Mouse (Mus musculus) T-helper 1 cell (primary cell): ENCODE measurements around the gene Ssr4.
"Not testable (repeated sequence)": the region's sequence is repeated elsewhere in the genome, so short reads cannot be mapped to it uniquely, and the experiment has no call there.

Experiments used
- in situ Hi-C: fragments of 300-600 bp; cut with MboI, MseI; formaldehyde crosslinking; loops from one replicate; pipeline ENCODE4 v1.15.1; 2025; ENCODE audit warnings: high pct_unique_total_duplicates

Ssr4 gene

GRCm38 (mm10) chrX:73786364-73787224 lies at the start of gene Ssr4, which contains the start of gene Idh3g:
Ssr4 (plus strand) TSS chrX:73787028.
Idh3g (minus strand) TSS chrX:73786897.
- in situ Hi-C loops: no loop called here

GRCm38 (mm10) chrX:73738155-73738554 lies 48.7 kb upstream of the Ssr4 start:
- in situ Hi-C loops: no loop called here

- in situ Hi-C loops: no loop called here
These were observed 47.7 kb upstream of the Ssr4 start for GRCm38 (mm10) chrX:73739151-73739550.

GRCm38 (mm10) chrX:73739841-73740240 lies 47.0 kb upstream of the Ssr4 start:
- in situ Hi-C loops: not testable (repeated sequence)

GRCm38 (mm10) chrX:73744774-73745481 lies 41.9 kb upstream of the Ssr4 start:
- in situ Hi-C loops: no loop called here

GRCm38 (mm10) chrX:73748977-73749376 lies 37.9 kb upstream of the Ssr4 start:
- in situ Hi-C loops: no loop called here

GRCm38 (mm10) chrX:73756334-73757140 lies 30.3 kb upstream of the Ssr4 start, which contains the start of gene Plxnb3:
Plxnb3 (plus strand) TSS chrX:73757090.
- in situ Hi-C loops: no loop called here

GRCm38 (mm10) chrX:73758611-73759290 lies 28.1 kb upstream of the Ssr4 start:
- in situ Hi-C loops: no loop called here

GRCm38 (mm10) chrX:73765311-73765710 lies 21.5 kb upstream of the Ssr4 start:
- in situ Hi-C loops: no loop called here

- in situ Hi-C loops: no loop called here
These were observed 19.6 kb upstream of the Ssr4 start for GRCm38 (mm10) chrX:73767267-73767666.

- in situ Hi-C loops: no loop called here
These were observed 12.6 kb upstream of the Ssr4 start, which contains the start of gene Srpk3 for GRCm38 (mm10) chrX:73774168-73774760. Srpk3 (plus strand) TSS chrX:73774405.

GRCm38 (mm10) chrX:73774802-73775483 lies 11.9 kb upstream of the Ssr4 start:
- in situ Hi-C loops: no loop called here

GRCm38 (mm10) chrX:73782227-73782626 lies 4.6 kb upstream of the Ssr4 start:
- in situ Hi-C loops: loop anchor here (5.0 kb wide), 1 partner anchor 170 kb away; no protein-coding TSS in a partner anchor

GRCm38 (mm10) chrX:73785666-73786065 lies 1.2 kb upstream of the Ssr4 start:
- in situ Hi-C loops: no loop called here

GRCm38 (mm10) chrX:73787225-73787558 lies 364 bp downstream of the Ssr4 start:
- in situ Hi-C loops: no loop called here

GRCm38 (mm10) chrX:73788501-73788900 lies 1.7 kb downstream of the Ssr4 start:
- in situ Hi-C loops: no loop called here

GRCm38 (mm10) chrX:73793039-73793438 lies 6.2 kb downstream of the Ssr4 start:
- in situ Hi-C loops: loop anchor here (5.0 kb wide), 1 partner anchor 104 kb away; the partner anchor contains the start of gene L1cam

GRCm38 (mm10) chrX:73793505-73793904 lies 6.7 kb downstream of the Ssr4 start:
- in situ Hi-C loops: loop anchor here (5.0 kb wide), 1 partner anchor 104 kb away; the partner anchor contains the start of gene L1cam

- in situ Hi-C loops: no loop called here
These were observed 10.7 kb downstream of the Ssr4 start for GRCm38 (mm10) chrX:73797511-73797910.

GRCm38 (mm10) chrX:73798502-73798901 lies 11.7 kb downstream of the Ssr4 start:
- in situ Hi-C loops: no loop called here
